ENCODE assay signal across 8 mouse cellular contexts in the genomic region with DNA sequence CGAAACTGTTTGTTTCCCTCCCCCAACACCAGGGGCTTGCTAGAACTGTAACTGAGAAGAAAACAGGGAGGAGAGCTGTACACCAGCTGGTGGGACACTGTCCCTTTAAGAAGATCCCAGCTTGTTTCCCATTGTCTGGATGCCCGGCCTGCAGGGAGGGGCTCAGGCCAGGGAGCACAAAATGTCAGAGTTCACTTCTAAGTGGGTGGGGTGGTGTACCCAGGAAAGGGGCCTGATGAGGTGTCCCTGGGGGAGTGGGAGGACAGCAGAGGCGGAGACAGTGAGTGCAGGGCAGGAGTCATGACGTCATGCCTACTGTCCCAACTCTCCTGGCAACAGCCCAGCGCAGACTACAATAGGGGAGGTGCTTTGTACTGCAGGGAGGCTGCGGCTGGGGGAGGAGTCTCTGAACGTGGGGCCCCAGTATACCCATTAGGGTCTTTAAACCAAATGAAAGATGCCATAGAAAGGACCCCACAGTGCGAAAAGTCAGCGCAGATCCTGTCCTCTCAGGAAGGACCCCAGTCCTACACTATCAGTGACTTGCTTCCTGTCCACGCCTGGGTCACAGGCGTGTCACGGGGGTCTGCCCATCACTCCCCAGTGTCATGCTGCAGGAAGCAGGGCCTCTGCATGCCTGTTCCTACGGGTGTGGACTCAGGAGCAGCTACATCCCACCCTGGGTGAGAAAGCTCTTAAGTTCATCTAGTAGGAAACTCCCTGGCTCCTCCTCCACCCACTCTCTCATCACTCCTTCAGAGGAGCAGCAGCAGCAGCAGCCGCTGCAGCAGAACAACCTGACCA. TPM values are rescaled to one million over a fixed set of nuclear protein-coding genes. Genes with fewer than 3 reads are reported as not detected.
DNase-seq lines count a peak whose midpoint lies in the region.

No protein-coding gene starts in this region.

- intact Hi-C loops in gastrocnemius, postnatal 14 days (cut with DNase I; ENCODE audit: low total_unique reads): no loop called here

- H3K27ac ChIP-seq in macrophage: peak overlapping the region; percentile 22

- peak; percentile 84 for DNase-seq in R1 (ENCODE audit: low read depth, low spot score)
- peak; percentile 37 to 58 for DNase-seq in cerebellum, postnatal 14 days
- peak; percentile 82 for DNase-seq in gastrocnemius, postnatal 14 days
- DNase-seq in hindlimb bud, embryonic 11.5 days (ENCODE audit: extremely low spot score, low read depth, low spot score): peak; percentile 31
- peak; percentile 26 to 55 for DNase-seq in left cerebral cortex, adult 8-10 months (ENCODE audit: low spot score in 2 of 2)
- DNase-seq in retina, postnatal 1 day: peak; percentile 97
- peak; percentile 65 to 85 for DNase-seq in urinary bladder, postnatal 36 days (ENCODE audit: low spot score in 2 of 2)

- peak overlapping the region; percentile 34 for H3K4me3 ChIP-seq in macrophage (ENCODE audit: inconsistent target)

- WGBS in macrophage (ENCODE audit: missing documents): 17% methylated on average over 14 of the region's 14 CpGs

- peaks cover 19% of the 10 kb centered on the region for H3K36me3 ChIP-seq in macrophage (ENCODE audit: inconsistent target)

- H3K79me2 ChIP-seq in macrophage (ENCODE audit: inconsistent target): peaks cover 12% of the 10 kb centered on the region; the same call in 1 of the 2 replicates

RNA-seq across cellular contexts. Expression of gene Limk1, which starts 12.2 kb away (rescaled TPM):
- 1 to 10 TPM; 5.5 to 7.2 TPM for total RNA-seq in gastrocnemius, postnatal 14 days (2021)
- total RNA-seq in left cerebral cortex, adult 8-10 months (2022): 10 to 100 TPM; 58.8 to 65.9 (median 63.1) TPM
- 10 to 100 TPM in 21 of 26 experiments, 1 to 10 TPM in 5; 4.9 to 62.9 (median 32.8) TPM for total RNA-seq in macrophage (2018; cell fraction: chromatin; rRNA removed)
- 10 to 100 TPM; 13.6 to 28.7 (median 23.3) TPM for total RNA-seq in macrophage (2018; cell fraction: cytosol; rRNA removed)
- 10 to 100 TPM in 21 of 26 experiments, 1 to 10 TPM in 5; 6.9 to 51.3 (median 20.3) TPM for total RNA-seq in macrophage (2018; cell fraction: nucleus; rRNA removed)
- polyA plus RNA-seq in macrophage (2018): 16.9 to 25.3 TPM (median 20.3 TPM) in 3 replicates

RNA-seq across cellular contexts. Expression of gene Eif4h, which starts 36.9 kb away (rescaled TPM):
- 100 to 1,000 TPM; 110 to 114 TPM for total RNA-seq in gastrocnemius, postnatal 14 days (2021)
- total RNA-seq in left cerebral cortex, adult 8-10 months (2022): 100 to 1,000 TPM; 311 to 328 (median 321) TPM
- total RNA-seq in macrophage (2018; cell fraction: chromatin; rRNA removed): 100 to 1,000 TPM; 156 to 239 (median 217) TPM
- 100 to 1,000 TPM; 134 to 180 (median 160) TPM for total RNA-seq in macrophage (2018; cell fraction: cytosol; rRNA removed)
- 100 to 1,000 TPM; 156 to 225 (median 183) TPM for total RNA-seq in macrophage (2018; cell fraction: nucleus; rRNA removed)
- polyA plus RNA-seq in macrophage (2018): 92.6 to 190 TPM (median 145 TPM) in 3 replicates

Comparison
In these comparisons a context has a peak if more than half of its experiments do, and no peak if none do; other contexts are left out.
1. Peak in every context shown above with its lines: DNase-seq, H3K4me3 ChIP-seq and H3K27ac ChIP-seq.
2. DNase-seq: peak in every context shown above with its lines; median percentile 97 in retina, postnatal 1 day; 84 in R1; 82 in gastrocnemius, postnatal 14 days; 75 in urinary bladder, postnatal 36 days; 48 in cerebellum, postnatal 14 days; 40 in left cerebral cortex, adult 8-10 months; 31 in hindlimb bud, embryonic 11.5 days.
3. RNA of gene Limk1, which starts 12.2 kb away (total RNA-seq): 58.8 to 65.9 TPM in left cerebral cortex, adult 8-10 months; 5.5 to 7.2 TPM in gastrocnemius, postnatal 14 days; every median in the first group is over 4 times any median in the second.